Mouse (Mus musculus) hindbrain, embryonic 10.5 days (tissue): ENCODE data around the gene Baiap3. TPM values are rescaled to one million over a fixed set of nuclear protein-coding genes. Genes with fewer than 3 reads are reported as not detected.

Experiments used
- DNase-seq: peaks from one replicate; pipeline ENCODE4 v3.0.0-alpha.2; 2017; ENCODE audit warnings: low spot score
- H3K27ac ChIP-seq: fragments of 300-500 bp; sonication (generic); 2 replicates; pipeline ENCODE4 v1.5.1; 2016; ENCODE audit warnings: mild to moderate bottlenecking, moderate library complexity
- H3K27me3 ChIP-seq: fragments of 300-500 bp; sonication (generic); 2 replicates; pipeline ENCODE4 v1.6.1; 2016; ENCODE audit warnings: mild to moderate bottlenecking; ENCODE audit not compliant: poor library complexity, insufficient read depth, severe bottlenecking
- H3K36me3 ChIP-seq: fragments of 300-500 bp; sonication (generic); 2 replicates; pipeline ENCODE4 v1.6.1; 2016; ENCODE audit warnings: mild to moderate bottlenecking, moderate library complexity
- H3K4me1 ChIP-seq: fragments of 300-500 bp; sonication (generic); replicated peaks from 2 replicates; pipeline ENCODE4 v1.6.1; 2016; ENCODE audit warnings: mild to moderate bottlenecking
- H3K4me3 ChIP-seq: fragments of 300-500 bp; sonication (generic); 2 replicates; pipeline ENCODE4 v1.5.1; 2016; ENCODE audit warnings: mild to moderate bottlenecking, moderate library complexity
- H3K9me3 ChIP-seq: fragments of 300-500 bp; sonication (generic); 2 replicates; pipeline ENCODE4 v1.6.1; 2016; ENCODE audit warnings: mild to moderate bottlenecking, moderate library complexity
- WGBS: fragments of 180-500 bp; shearing (Covaris S2); methylation state at CpG from one replicate; pipeline ENCODE4 v1.1.7; 2016; 5-methylcytosine and 5-hydroxymethylcytosine counted together
- polyA plus RNA-seq: library from polyadenylated mRNA; unstranded; fragments of >200 nt; fragmentation: Nextera tagmentation; extraction: Ambion mirVana; gene quantifications from 2 replicates; pipeline ENCODE4 v1.2.1, GENCODE M21; 2016

The Baiap3 gene
- polyA plus RNA-seq, 1 experiment from 2014 or later = 3.5 TPM

- Histone ChIP-seq H3K27me3 (no peaks in the 10 kb centered on the region), H3K9me3 (no peaks in the 10 kb centered on the region), H3K36me3 (peaks cover 48% of the 10 kb centered on the region), H3K4me1 (peaks cover 48% of the 10 kb centered on the region), H3K27ac (peak overlapping the region; percentile 100), H3K4me3 (peak overlapping the region; percentile 96)
- WGBS = under 1% methylated on average over 10 of the region's 10 CpGs
- DNase-seq = peak; percentile 25
Measured at GRCm38 (mm10) chr17:25272326-25272725, 16.2 kb upstream of the Baiap3 start.

- H3K4me1 ChIP-seq = peaks cover 48% of the 10 kb centered on the region
- H3K9me3 ChIP-seq = no peaks in the 10 kb centered on the region
- H3K27me3 ChIP-seq = no peaks in the 10 kb centered on the region
- H3K4me3 ChIP-seq = peak overlapping the region; percentile 96
- H3K27ac ChIP-seq = no peak overlapping the region
- 94% methylated on average over 2 of the region's 2 CpGs for WGBS
- no peak for DNase-seq
- peaks cover 62% of the 10 kb centered on the region for H3K36me3 ChIP-seq
Measured at GRCm38 (mm10) chr17:25270795-25271335, 14.7 kb upstream of the Baiap3 start.

GRCm38 (mm10) chr17:25264453-25264852 lies 8.3 kb upstream of the Baiap3 start:
- Histone ChIP-seq H3K27ac (no peak overlapping the region), H3K4me1 (peaks cover 6% of the 10 kb centered on the region), H3K9me3 (no peaks in the 10 kb centered on the region), H3K27me3 (no peaks in the 10 kb centered on the region), H3K36me3 (peaks cover 85% of the 10 kb centered on the region), H3K4me3 (no peak overlapping the region)
- WGBS = 86% methylated on average over 3 of the region's 3 CpGs
- DNase-seq = no peak

GRCm38 (mm10) chr17:25257804-25258261 lies 1.7 kb upstream of the Baiap3 start:
- Histone ChIP-seq H3K4me3 (no peak overlapping the region), H3K27ac (no peak overlapping the region), H3K36me3 (peaks cover 30% of the 10 kb centered on the region), H3K27me3 (peaks cover 41% of the 10 kb centered on the region), H3K9me3 (no peaks in the 10 kb centered on the region), H3K4me1 (peaks cover 35% of the 10 kb centered on the region)
- DNase-seq = no peak
- 62% methylated on average over 6 of the region's 6 CpGs for WGBS

- Histone ChIP-seq H3K4me3 (0 out of 2 replicates have a peak overlapping the region, but pooled peaks have one; percentile 49), H3K27ac (no peak overlapping the region), H3K36me3 (peaks cover 17% of the 10 kb centered on the region), H3K4me1 (peaks cover 45% of the 10 kb centered on the region), H3K27me3 (peaks cover 41% of the 10 kb centered on the region), H3K9me3 (no peaks in the 10 kb centered on the region)
- 81% methylated on average over 2 of the region's 2 CpGs for WGBS
- DNase-seq = no peak
Measured at GRCm38 (mm10) chr17:25255110-25255509, 1.1 kb downstream of the Baiap3 start.

GRCm38 (mm10) chr17:25253760-25254159 lies 2.4 kb downstream of the Baiap3 start:
- Histone ChIP-seq H3K4me1 (peaks cover 45% of the 10 kb centered on the region), H3K27me3 (peaks cover 41% of the 10 kb centered on the region)

GRCm38 (mm10) chr17:25252643-25253042 lies 3.5 kb downstream of the Baiap3 start:
- peaks cover 40% of the 10 kb centered on the region for H3K27me3 ChIP-seq
- 29% methylated on average over 3 of the region's 3 CpGs for WGBS
- peaks cover 45% of the 10 kb centered on the region for H3K4me1 ChIP-seq
- no peak overlapping the region for H3K27ac ChIP-seq
- H3K4me3 ChIP-seq = no peak overlapping the region
- H3K36me3 ChIP-seq = no peaks in the 10 kb centered on the region
- DNase-seq = peak; percentile 50
- no peaks in the 10 kb centered on the region for H3K9me3 ChIP-seq

More at GRCm38 (mm10) chr17:25253760-25254159, 2.4 kb downstream of the Baiap3 start:
- peak overlapping the region; percentile 16; the same call in 1 of the 2 replicates for H3K4me3 ChIP-seq
- WGBS = 23% methylated on average over 10 of the region's 10 CpGs
- H3K9me3 ChIP-seq = no peaks in the 10 kb centered on the region
- 0 out of 2 replicates have a peak overlapping the region, but pooled peaks have one; percentile 47 for H3K27ac ChIP-seq
- peaks cover 4% of the 10 kb centered on the region for H3K36me3 ChIP-seq
- DNase-seq = peak; percentile 22

- peaks cover 22% of the 10 kb centered on the region for H3K27me3 ChIP-seq
- no peaks in the 10 kb centered on the region for H3K9me3 ChIP-seq
- H3K4me1 ChIP-seq = peaks cover 30% of the 10 kb centered on the region
- 83% methylated on average over 8 of the region's 8 CpGs for WGBS
- H3K36me3 ChIP-seq = peaks cover 11% of the 10 kb centered on the region
- no peak for DNase-seq
- no peak overlapping the region for H3K4me3 ChIP-seq
- H3K27ac ChIP-seq = no peak overlapping the region
Measured at GRCm38 (mm10) chr17:25250181-25250835, 5.9 kb downstream of the Baiap3 start.

GRCm38 (mm10) chr17:25248033-25248750 lies 8.0 kb downstream of the Baiap3 start:
- no peaks in the 10 kb centered on the region for H3K9me3 ChIP-seq
- H3K4me1 ChIP-seq = peaks cover 14% of the 10 kb centered on the region
- no peak for DNase-seq
- WGBS = 85% methylated on average over 18 of the region's 18 CpGs
- peaks cover 32% of the 10 kb centered on the region for H3K36me3 ChIP-seq
- H3K27ac ChIP-seq = no peak overlapping the region
- no peak overlapping the region for H3K4me3 ChIP-seq
- H3K27me3 ChIP-seq = 0 out of 2 replicates have a peak, but pooled peaks cover under 1% of the 10 kb centered on the region

GRCm38 (mm10) chr17:25244239-25244638 lies 11.9 kb downstream of the Baiap3 start:
- Histone ChIP-seq H3K27ac (no peak overlapping the region), H3K36me3 (peaks cover 54% of the 10 kb centered on the region), H3K9me3 (no peaks in the 10 kb centered on the region), H3K4me3 (0 out of 2 replicates have a peak overlapping the region, but pooled peaks have one; percentile 0), H3K4me1 (peaks cover 15% of the 10 kb centered on the region), H3K27me3 (no peaks in the 10 kb centered on the region)
- 81% methylated on average over 16 of the region's 16 CpGs for WGBS
- no peak for DNase-seq

GRCm38 (mm10) chr17:25243131-25243780 lies 12.9 kb downstream of the Baiap3 start:
- DNase-seq = no peak
- H3K9me3 ChIP-seq = no peaks in the 10 kb centered on the region
- H3K4me1 ChIP-seq = peaks cover 20% of the 10 kb centered on the region
- H3K36me3 ChIP-seq = peaks cover 54% of the 10 kb centered on the region
- 88% methylated on average over 11 of the region's 11 CpGs for WGBS
- H3K27ac ChIP-seq = no peak overlapping the region
- H3K4me3 ChIP-seq = no peak overlapping the region
- no peaks in the 10 kb centered on the region for H3K27me3 ChIP-seq
